Comparison of ENCODE assay signal across 8 mouse cellular contexts in genomic region chr2:173274428-173275342, GRCm38 (mm10). TPM values are rescaled to one million over a fixed set of nuclear protein-coding genes. Genes with fewer than 3 reads are reported as not detected.
A peak's percentile ranks its signal among the peaks of the same experiment; 100 is the strongest.
DNase-seq lines count a peak whose midpoint lies in the region; ATAC-seq and TF ChIP-seq lines count a peak whose summit lies in the region.

No protein-coding gene starts in this region.

- 16% methylated on average over 15 of the region's 15 CpGs for WGBS in kidney, embryonic 14.5 days
- WGBS in heart, embryonic 16.5 days = 16% methylated on average over 15 of the region's 15 CpGs
- 14% methylated on average over 15 of the region's 15 CpGs for WGBS in liver, postnatal 0 days (ENCODE audit: insufficient replicate concordance)
- 14% methylated on average over 15 of the region's 15 CpGs for WGBS in thymus, adult 2 months

- peak overlapping the region; percentile 76 for H3K4me2 ChIP-seq in kidney, embryonic 14.5 days (replicated peaks; ENCODE audit: low read depth, low read length)
- peak overlapping the region; percentile 87 for H3K4me2 ChIP-seq in heart, embryonic 16.5 days (ENCODE audit: low read depth, low read length)
- peak overlapping the region; percentile 67 for H3K4me2 ChIP-seq in liver, postnatal 0 days (ENCODE audit: low read depth, low read length)

- TF ChIP-seq POLR2A in thymus, adult 2 months (IDR thresholded peaks at IDR 0.05; ENCODE audit: control insufficient read depth, extremely low read depth, insufficient read depth, low read length, poor library complexity) = no peak; the same call in 1 of the 2 replicates

- peak overlapping the region; percentile 94 for H3K4me3 ChIP-seq in kidney, embryonic 14.5 days (ENCODE audit: low read length)
- H3K4me3 ChIP-seq in heart, embryonic 16.5 days (ENCODE audit: low read length) = peak overlapping the region; percentile 97
- H3K4me3 ChIP-seq in liver, postnatal 0 days (ENCODE audit: low read depth, low read length) = peak overlapping the region; percentile 52
- peak overlapping the region; percentile 81 for H3K4me3 ChIP-seq in thymus, adult 2 months (ENCODE audit: control insufficient read depth, insufficient read depth, low read length)

- no peak for TF ChIP-seq CTCF in liver, postnatal 0 days (IDR thresholded peaks at IDR 0.05; ENCODE audit: low read depth)
- TF ChIP-seq CTCF in thymus, adult 2 months (IDR thresholded peaks at IDR 0.05; ENCODE audit: borderline replicate concordance, control insufficient read depth, extremely low read depth, insufficient read depth, low read length, poor library complexity) = no peak

- no peak for ATAC-seq in kidney, embryonic 14.5 days (ENCODE audit: low FRiP score, low TSS enrichment)
- peak; percentile 38 for ATAC-seq in heart, embryonic 16.5 days (replicated peaks; ENCODE audit: extremely low read depth, insufficient read depth, low FRiP score)
- no peak for ATAC-seq in liver, postnatal 0 days

- peaks cover 22% of the 10 kb centered on the region for H3K4me1 ChIP-seq in kidney, embryonic 14.5 days (ENCODE audit: control insufficient read depth, insufficient read depth, low read length)
- peaks cover 59% of the 10 kb centered on the region for H3K4me1 ChIP-seq in heart, embryonic 16.5 days (ENCODE audit: control insufficient read depth, insufficient read depth, low read length)
- H3K4me1 ChIP-seq in liver, postnatal 0 days (ENCODE audit: insufficient read depth) = no peaks in the 10 kb centered on the region; the same call in 1 of the 2 replicates
- peaks cover 57% of the 10 kb centered on the region for H3K4me1 ChIP-seq in thymus, adult 2 months (replicated peaks; ENCODE audit: control insufficient read depth, insufficient read depth, low read length)

- no peak overlapping the region for H3K27ac ChIP-seq in kidney, embryonic 14.5 days (ENCODE audit: low read depth, low read length)
- peak overlapping the region; percentile 96 for H3K27ac ChIP-seq in heart, embryonic 16.5 days (ENCODE audit: low read length)
- H3K27ac ChIP-seq in liver, postnatal 0 days (ENCODE audit: low read depth) = no peak overlapping the region
- peak overlapping the region; percentile 12; the same call in 1 of the 2 replicates for H3K27ac ChIP-seq in thymus, adult 2 months (ENCODE audit: control insufficient read depth, insufficient read depth, low read length)

- TF ChIP-seq EP300 in liver, postnatal 0 days (IDR thresholded peaks at IDR 0.05; ENCODE audit: low read depth) = no peak

- peak overlapping the region; percentile 95 for H3K9ac ChIP-seq in kidney, embryonic 14.5 days (ENCODE audit: low read depth, low read length)
- peak overlapping the region; percentile 98 for H3K9ac ChIP-seq in heart, embryonic 16.5 days (ENCODE audit: low read length)
- no peak overlapping the region for H3K9ac ChIP-seq in liver, postnatal 0 days (replicated peaks)

- no peak for DNase-seq in kidney, postnatal 14 days
- DNase-seq in NIH3T3 (ENCODE audit: low read depth) = peak; percentile 53
- DNase-seq in liver, postnatal 0 days = no peak
- DNase-seq in thymus, adult 2 months = peak; percentile 58
- DNase-seq in spleen, postnatal 10 days (ENCODE audit: low spot score in 2 of 2) = no peak
- DNase-seq in urinary bladder, postnatal 14 days (ENCODE audit: low spot score) = no peak

- no peaks in the 10 kb centered on the region for H3K27me3 ChIP-seq in kidney, embryonic 14.5 days (ENCODE audit: control insufficient read depth, insufficient read depth, low read length)
- H3K27me3 ChIP-seq in heart, embryonic 16.5 days (ENCODE audit: control insufficient read depth, insufficient read depth, low read length) = no peaks in the 10 kb centered on the region
- H3K27me3 ChIP-seq in liver, postnatal 0 days (ENCODE audit: insufficient read depth, low read length) = peaks cover 64% of the 10 kb centered on the region
- no peaks in the 10 kb centered on the region for H3K27me3 ChIP-seq in thymus, adult 2 months (ENCODE audit: control insufficient read depth, insufficient read depth, low read length)

- H3K36me3 ChIP-seq in kidney, embryonic 14.5 days (ENCODE audit: control insufficient read depth, insufficient read depth, low read length) = no peaks in the 10 kb centered on the region
- H3K36me3 ChIP-seq in heart, embryonic 16.5 days (ENCODE audit: control insufficient read depth, insufficient read depth) = no peaks in the 10 kb centered on the region
- H3K36me3 ChIP-seq in liver, postnatal 0 days (replicated peaks; ENCODE audit: insufficient read depth, low read length) = no peaks in the 10 kb centered on the region
- no peaks in the 10 kb centered on the region for H3K36me3 ChIP-seq in thymus, adult 2 months (ENCODE audit: control insufficient read depth, insufficient read depth, low read length)

- H3K9me3 ChIP-seq in kidney, embryonic 14.5 days (ENCODE audit: control insufficient read depth, low read length) = no peaks in the 10 kb centered on the region
- H3K9me3 ChIP-seq in heart, embryonic 16.5 days (replicated peaks; ENCODE audit: control insufficient read depth, low read length) = no peaks in the 10 kb centered on the region
- H3K9me3 ChIP-seq in liver, postnatal 0 days (ENCODE audit: low read length) = no peaks in the 10 kb centered on the region

RNA-seq across cellular contexts. Expression of gene Pmepa1, which starts 1.6 kb away (rescaled TPM):
- polyA plus RNA-seq in kidney, embryonic 14.5 days (2014; fragmentation: Nextera tagmentation; extraction: Ambion mirVana) = 4.9 and 5.8 TPM in 2 replicates
- 4.1 and 4.3 TPM in 2 replicates for polyA plus RNA-seq in heart, embryonic 16.5 days (2015; fragmentation: Nextera tagmentation; extraction: Ambion mirVana)
- polyA plus RNA-seq in liver, postnatal 0 days (2015; fragmentation: Nextera tagmentation; extraction: Ambion mirVana) = 0.21 and 0.36 TPM in 2 replicates
- polyA plus RNA-seq in thymus, adult 2 months (2012; rRNA removed) = 68.7 and 70.3 TPM in 2 replicates

RNA-seq across cellular contexts. Expression of gene Zbp1, which starts 56.0 kb away (rescaled TPM):
- 0.26 TPM in 1 of 2 replicates, not detected in the other for polyA plus RNA-seq in kidney, embryonic 14.5 days (2014; fragmentation: Nextera tagmentation; extraction: Ambion mirVana)
- 1.7 and 3.1 TPM in 2 replicates for polyA plus RNA-seq in heart, embryonic 16.5 days (2015; fragmentation: Nextera tagmentation; extraction: Ambion mirVana)
- 4.9 and 6.7 TPM in 2 replicates for polyA plus RNA-seq in liver, postnatal 0 days (2015; fragmentation: Nextera tagmentation; extraction: Ambion mirVana)
- 58.6 and 63.7 TPM in 2 replicates for polyA plus RNA-seq in thymus, adult 2 months (2012; rRNA removed)

Comparison
In these comparisons a context has a peak if more than half of its experiments do, and no peak if none do; other contexts are left out.
1. H3K27ac ChIP-seq: peak in heart, embryonic 16.5 days (single experiment) and thymus, adult 2 months (single experiment); none in kidney, embryonic 14.5 days (single experiment) and liver, postnatal 0 days (single experiment).
2. DNase-seq: peak in NIH3T3 (single experiment) and thymus, adult 2 months (single experiment); none in kidney, postnatal 14 days (single experiment), liver, postnatal 0 days (single experiment), spleen, postnatal 10 days (0 of 2) and urinary bladder, postnatal 14 days (single experiment).
3. RNA of gene Pmepa1, which starts 1.6 kb away (polyA plus RNA-seq): 68.7 to 70.3 TPM in thymus, adult 2 months; 4.9 to 5.8 TPM in kidney, embryonic 14.5 days, 4.1 to 4.3 TPM in heart, embryonic 16.5 days and 0.21 to 0.36 TPM in liver, postnatal 0 days; every median in the first group is over 10 times any median in the second.
4. Peak in every context shown above with its lines, with median percentiles within 50 percentile points of each other: H3K4me2 ChIP-seq and H3K4me3 ChIP-seq.